Mouse (Mus musculus): ENCODE measurements around the gene Rprd1b.

GRCm38 (mm10) chr2:158040396-158040795 is 12.1 kb downstream of the Rprd1b start:
- no peak for TF ChIP-seq CTCF (IDR thresholded peaks at IDR 0.05; ENCODE audit: low read depth)
- no peak for TF ChIP-seq EP300 (IDR thresholded peaks at IDR 0.05; ENCODE audit: low read depth)
